Mouse (Mus musculus) layer of hippocampus, adult 2 months (tissue): ENCODE results near the gene Trim29. TPM values are rescaled to one million over a fixed set of nuclear protein-coding genes. Genes with fewer than 3 reads are reported as not detected.
A peak's percentile ranks its signal among the peaks of the same experiment; 100 is the strongest.

Experiments
- DNase-seq, 2 experiments: peaks; one replicate each; pipeline ENCODE4 v3.0.0; 2022; ENCODE audit warnings: low spot score in 2 of 2
- H3K27ac ChIP-seq: fragments of 200-600 bp; 2 replicates; pipeline ENCODE4 v1.8.1; 2022
- H3K4me3 ChIP-seq: fragments of 200-600 bp; 2 replicates; pipeline ENCODE4 v1.8.1; 2022; ENCODE audit warnings: mild to moderate bottlenecking
- CTCF ChIP-seq: fragments of 200-600 bp; conservative IDR thresholded peaks from 2 replicates; pipeline ENCODE4 v1.8.1; 2022; ENCODE audit warnings: antibody characterized with exemption, mild to moderate bottlenecking, moderate library complexity
- total RNA-seq, 2 experiments: library from RNA; stranded (reverse); gene quantifications; 2 replicates each; pipeline ENCODE4 v1.2.3; 2021

Trim29 gene
- total RNA-seq, 2 experiments from 2014 or later = 0.32 to 0.44 TPM

DNA sequence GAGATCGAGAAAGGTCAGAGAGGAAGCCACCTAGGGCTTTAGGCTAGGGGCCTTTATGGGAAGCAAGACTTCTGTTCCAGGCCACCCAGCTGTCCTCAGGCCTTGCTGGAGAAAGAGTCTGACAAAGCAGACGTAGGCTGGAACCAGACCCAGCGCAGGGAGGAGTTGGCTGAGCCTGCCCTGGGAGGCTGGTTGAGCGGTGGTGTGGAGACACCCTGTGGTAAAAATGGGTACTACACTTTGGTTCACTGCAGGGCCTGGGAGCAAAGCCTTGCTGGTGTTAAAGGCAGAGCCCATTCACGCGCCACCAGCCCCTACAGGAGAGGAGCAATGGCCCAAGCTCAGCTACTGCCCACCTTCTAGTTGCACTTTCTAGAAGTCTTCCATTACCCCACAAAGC is 26.4 kb upstream of the Trim29 start:
- Histone ChIP-seq H3K4me3 (no peak overlapping the region), H3K27ac (peak overlapping the region; percentile 59; the same call in 1 of the 2 replicates)
- peak; percentile 99 for TF ChIP-seq CTCF
- DNase-seq = peak; percentile 79 to 92

DNA sequence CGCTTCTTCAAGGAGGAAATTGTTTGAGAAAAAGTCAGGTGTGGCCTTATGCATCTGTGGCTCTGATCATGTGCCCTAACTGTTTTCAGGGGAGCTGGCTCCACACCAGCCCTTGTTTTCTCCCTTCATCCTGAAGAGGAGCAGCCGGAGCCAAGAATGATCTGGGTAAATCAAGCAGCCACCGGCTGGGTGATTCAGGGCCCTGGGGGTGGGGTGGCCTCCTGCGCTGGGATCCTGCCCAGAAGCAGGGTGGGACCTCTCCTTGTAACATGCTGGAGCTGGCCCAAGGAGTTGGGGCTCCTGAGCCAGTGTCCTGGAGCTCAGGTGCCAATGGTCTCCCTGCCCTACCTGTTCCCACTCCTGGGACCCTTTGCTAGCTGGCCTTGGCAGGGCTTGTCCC is 25.4 kb upstream of the Trim29 start:
- Histone ChIP-seq H3K4me3 (no peak overlapping the region), H3K27ac (no peak overlapping the region)
- no peak for TF ChIP-seq CTCF
- no peak for DNase-seq

DNA sequence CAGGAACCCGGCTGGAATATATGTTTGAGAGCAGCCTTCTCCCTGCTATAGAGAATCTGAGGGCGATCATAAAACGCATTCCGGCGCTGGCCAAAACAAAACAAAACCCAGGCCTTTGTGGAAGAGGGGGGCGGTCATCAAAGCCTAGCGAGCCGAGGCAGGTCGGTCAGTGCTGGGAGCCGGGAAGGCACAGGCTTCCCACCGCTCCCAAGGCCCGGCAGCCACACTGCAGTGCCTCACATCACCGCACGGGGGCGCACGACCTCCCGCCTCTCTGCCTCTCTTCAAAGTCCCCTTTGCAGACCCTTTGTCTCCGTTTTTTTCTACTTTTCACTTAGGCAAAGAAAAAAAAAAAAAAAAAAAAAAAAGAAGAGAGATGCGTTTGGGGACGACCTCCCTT is 23.8 kb upstream of the Trim29 start:
- peak; percentile 32 to 80 for DNase-seq
- no peak overlapping the region for H3K4me3 ChIP-seq
- TF ChIP-seq CTCF = peak; percentile 99
- H3K27ac ChIP-seq = no peak overlapping the region

DNA sequence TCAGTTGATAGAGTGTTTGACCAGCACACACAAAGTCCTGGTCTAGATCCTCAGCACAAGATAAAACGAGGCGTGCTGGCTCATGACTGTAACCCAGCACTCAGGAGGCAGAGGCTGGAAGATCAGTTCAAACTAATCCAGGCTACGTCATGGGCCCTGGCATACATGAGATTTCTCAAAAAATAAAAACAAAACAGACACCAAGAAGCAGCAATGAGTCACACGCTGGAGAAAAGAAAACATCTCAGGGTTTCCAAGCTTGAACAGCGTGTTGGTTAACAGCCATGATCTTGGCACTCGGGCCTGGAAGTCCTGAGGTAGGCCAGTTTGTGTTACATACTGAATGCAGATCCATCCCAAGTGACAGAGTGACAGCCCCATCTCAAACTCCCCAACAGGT is 17.6 kb upstream of the Trim29 start:
- no peak for TF ChIP-seq CTCF
- DNase-seq = no peak
- no peak overlapping the region for H3K27ac ChIP-seq
- no peak overlapping the region for H3K4me3 ChIP-seq

DNA sequence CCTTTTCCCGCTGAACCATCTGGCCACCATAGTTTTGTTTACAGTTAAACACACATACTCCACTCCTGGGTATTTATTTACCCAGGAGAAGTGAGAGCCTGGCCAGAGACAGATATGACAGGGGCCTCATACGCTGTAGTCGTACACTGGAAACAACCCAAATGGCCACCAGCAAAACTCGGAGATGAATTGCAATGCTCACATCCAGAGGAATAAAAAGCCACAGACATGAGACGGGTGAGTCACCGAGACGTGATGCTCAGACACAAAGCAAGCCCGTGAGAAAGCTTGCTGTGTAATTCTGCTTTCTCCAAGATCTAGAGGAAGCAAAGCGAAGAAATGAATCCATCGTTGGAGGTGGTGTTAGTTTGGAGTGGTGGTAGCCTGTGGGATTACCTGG is 10.3 kb upstream of the Trim29 start:
- no peak overlapping the region for H3K4me3 ChIP-seq
- no peak for TF ChIP-seq CTCF
- H3K27ac ChIP-seq = no peak overlapping the region
- no peak for DNase-seq

DNA sequence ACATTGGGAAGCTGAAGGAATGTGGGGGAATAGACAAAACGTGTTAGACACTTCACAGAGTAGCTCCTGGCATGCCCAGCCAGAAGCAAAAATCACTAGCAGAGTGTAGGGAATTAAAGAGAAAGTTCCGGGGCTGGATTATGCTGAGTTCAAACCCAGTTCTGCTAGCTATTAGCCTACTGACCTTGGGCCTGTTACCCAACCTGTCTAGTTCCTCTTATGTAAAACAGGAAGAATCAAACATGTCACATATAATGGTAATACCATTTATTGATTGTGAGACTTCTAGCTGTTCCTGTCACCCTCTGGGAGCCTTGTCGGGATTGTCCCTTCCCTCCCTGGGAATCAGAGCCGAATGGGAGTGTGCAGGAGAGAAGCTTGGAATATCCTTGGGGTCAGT is 7.7 kb upstream of the Trim29 start:
- Histone ChIP-seq H3K4me3 (no peak overlapping the region), H3K27ac (no peak overlapping the region)
- no peak for DNase-seq
- no peak for TF ChIP-seq CTCF

- DNase-seq = no peak
- Histone ChIP-seq H3K27ac (no peak overlapping the region), H3K4me3 (no peak overlapping the region)
- no peak for TF ChIP-seq CTCF
Observed at GRCm38 (mm10) chr9:43305882-43306281, 4.8 kb upstream of the Trim29 start.

DNA sequence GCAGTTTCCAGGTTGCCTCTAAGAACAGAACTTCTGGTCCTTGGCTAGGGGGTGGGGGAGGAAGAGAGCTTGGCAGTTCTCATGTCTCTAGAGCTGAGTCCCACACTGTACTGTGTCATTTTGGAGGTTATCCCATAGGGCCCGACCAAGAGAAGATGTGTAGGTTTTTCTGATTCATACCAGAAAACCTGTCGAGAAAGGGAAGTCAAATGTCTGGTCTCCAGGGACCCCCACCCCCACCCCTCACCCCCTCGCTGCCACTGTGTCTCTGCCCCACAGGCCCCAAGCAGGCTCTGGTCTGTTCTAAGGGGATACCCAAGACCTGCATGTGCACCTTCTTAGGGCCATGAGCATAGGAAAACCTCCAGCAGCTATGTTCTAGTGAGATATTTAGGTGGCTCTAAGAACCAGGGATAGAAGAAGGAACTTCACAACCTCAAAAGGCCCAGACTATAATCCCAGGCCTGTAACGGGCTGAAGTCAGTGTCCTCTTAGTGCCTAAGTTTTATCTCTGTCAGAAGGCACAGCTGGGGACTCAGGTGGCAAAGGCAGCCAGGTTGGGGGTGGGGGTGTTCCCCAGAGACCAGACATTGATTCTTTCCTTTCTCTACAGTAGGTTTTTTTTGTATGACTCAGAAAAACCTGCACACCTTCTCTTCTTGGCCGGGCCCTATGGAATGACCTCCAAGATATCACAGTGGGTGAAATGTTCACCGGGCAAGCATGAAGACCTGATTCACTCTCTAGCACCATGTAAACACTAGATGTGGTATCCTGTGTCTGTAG is 1.4 kb upstream of the Trim29 start:
- TF ChIP-seq CTCF = no peak
- no peak overlapping the region for H3K4me3 ChIP-seq
- no peak overlapping the region for H3K27ac ChIP-seq
- DNase-seq = no peak

GRCm38 (mm10) chr9:43312190-43312589 is 1.5 kb downstream of the Trim29 start:
- 0 out of 2 replicates have a peak, but pooled peaks have one; percentile 5 for TF ChIP-seq CTCF
- Histone ChIP-seq H3K27ac (no peak overlapping the region), H3K4me3 (no peak overlapping the region)
- no peak for DNase-seq

DNA sequence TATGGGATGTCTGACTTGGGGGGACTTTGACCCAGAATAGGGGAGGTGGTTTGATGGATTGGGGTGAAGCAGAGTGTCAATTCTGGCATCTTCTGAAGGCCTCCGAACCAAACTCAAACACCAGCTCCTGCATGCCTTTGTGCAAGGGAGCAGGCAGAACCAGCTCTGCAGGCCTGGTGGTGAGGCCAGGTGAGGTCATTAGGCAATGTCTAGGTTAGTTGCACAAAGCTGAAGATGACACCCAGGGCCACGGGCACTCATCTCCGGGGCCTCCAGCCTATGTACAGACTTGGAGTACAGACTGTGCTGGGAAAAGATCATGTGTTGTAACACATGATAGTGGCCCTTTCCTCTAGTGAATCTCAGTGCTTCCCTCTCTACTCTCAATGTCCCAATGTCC is 3.2 kb downstream of the Trim29 start:
- DNase-seq = no peak
- no peak for TF ChIP-seq CTCF

DNA sequence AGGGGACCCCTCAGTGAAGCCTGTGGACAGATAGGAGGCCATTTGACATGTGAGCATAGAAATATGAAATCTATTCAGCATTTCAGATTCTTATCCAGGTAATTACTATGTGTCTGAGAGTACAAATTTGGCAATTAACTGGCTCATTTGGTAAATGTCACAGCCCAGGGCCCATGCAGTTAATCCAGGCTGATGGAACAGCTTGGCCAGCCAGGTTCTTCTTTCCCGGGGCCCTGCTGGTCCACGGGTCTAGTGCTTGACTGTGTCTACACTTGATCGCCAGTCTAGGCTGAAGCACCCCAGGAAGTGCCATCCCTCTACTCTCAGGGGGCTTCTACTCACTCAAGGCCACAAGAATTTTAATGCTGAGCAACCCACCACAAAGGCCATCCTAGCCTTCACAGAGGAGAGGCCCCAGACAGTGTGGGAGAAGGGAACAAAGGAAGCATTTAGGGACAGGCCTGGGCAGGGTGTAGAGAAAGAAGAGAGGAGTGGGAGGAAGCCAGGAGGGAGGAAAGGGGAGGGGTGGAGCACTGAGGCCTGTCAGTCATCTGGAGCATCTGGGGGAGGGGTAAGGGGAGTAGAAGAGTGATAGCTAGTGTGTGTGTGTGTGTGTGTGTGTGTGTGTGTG is 4.8 kb downstream of the Trim29 start:
- Histone ChIP-seq H3K4me3 (no peak overlapping the region), H3K27ac (no peak overlapping the region)
- no peak for DNase-seq
- no peak for TF ChIP-seq CTCF

More for the DNA sequence above, 3.2 kb downstream of the Trim29 start:
- Histone ChIP-seq H3K4me3 (no peak overlapping the region), H3K27ac (no peak overlapping the region)

DNA sequence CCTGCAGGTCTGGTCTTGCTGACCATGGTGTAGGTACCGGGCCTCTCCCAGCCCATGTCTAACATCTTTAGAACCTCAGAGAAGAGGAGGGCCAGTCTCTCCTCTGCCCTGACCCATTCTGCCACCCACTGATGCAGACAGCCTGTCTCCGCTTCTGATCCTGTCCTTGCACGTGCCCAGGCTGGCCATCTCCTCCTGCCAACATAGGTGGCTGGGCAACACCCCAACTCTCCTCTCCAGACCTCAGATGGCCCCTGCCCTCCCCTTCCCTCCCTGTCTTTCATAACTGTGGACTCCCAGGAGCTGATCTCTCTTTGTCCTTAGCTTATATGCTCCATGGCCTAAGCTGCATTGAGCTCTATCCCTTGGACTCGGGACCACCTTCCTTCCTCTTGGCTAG is 5.8 kb downstream of the Trim29 start:
- no peak overlapping the region for H3K27ac ChIP-seq
- TF ChIP-seq CTCF = no peak
- H3K4me3 ChIP-seq = no peak overlapping the region
- DNase-seq = no peak

DNA sequence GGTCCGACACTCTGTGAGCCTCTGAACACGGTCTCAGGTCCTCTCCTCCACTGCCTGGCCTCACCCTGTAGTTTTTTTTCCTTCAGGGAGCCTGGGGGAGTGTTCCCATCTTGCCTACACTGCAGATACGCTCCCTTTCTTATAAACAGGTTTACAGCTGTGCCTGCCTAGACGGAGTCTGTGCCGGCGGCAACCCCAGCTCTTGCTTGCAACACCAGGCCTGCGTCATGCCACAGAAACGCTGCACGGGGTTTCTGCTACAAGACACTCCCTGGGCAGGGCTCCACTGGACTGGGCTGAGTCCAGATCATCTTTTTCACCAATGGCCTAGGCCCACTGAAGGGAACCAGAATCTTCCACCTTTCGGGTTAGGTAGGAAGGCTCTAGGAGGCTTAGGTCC is 8.0 kb downstream of the Trim29 start:
- no peak for TF ChIP-seq CTCF

GRCm38 (mm10) chr9:43321951-43322350 is 11.3 kb downstream of the Trim29 start:
- TF ChIP-seq CTCF = no peak
- no peak overlapping the region for H3K4me3 ChIP-seq
- no peak for DNase-seq
- no peak overlapping the region for H3K27ac ChIP-seq

More for the DNA sequence above, 8.0 kb downstream of the Trim29 start:
- no peak for DNase-seq
- H3K4me3 ChIP-seq = no peak overlapping the region
- no peak overlapping the region for H3K27ac ChIP-seq
